Mouse (Mus musculus) B cell, adult 2 months (primary cell): ENCODE data around the gene Paxbp1.
A peak's percentile ranks its signal among the peaks of the same experiment; 100 is the strongest.

ENCODE experiments used
- DNase-seq, 2 experiments: peaks; one replicate each; pipeline ENCODE4 v3.0.0; 2022

Paxbp1 gene

DNA sequence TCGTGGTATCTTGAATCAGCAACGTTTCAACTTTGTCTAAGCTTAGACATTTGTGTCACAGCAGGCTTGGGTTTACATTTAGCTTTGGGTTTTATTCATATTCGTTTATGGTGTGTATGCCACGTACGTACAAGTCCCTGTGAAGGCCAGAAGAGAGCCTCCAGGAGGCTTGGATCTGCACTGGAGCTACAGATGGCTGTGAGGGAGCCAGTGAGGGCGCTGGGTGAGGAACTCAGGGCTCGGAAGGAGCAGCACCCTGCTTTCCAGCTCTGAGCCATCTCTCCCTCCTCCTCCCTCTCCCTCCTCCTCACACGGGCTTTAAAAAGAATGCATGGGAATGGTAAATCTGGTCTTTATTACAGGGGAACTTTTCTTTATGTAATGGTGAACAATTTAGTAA is 9.3 kb upstream of the Paxbp1 start:
- DNase-seq, result no peak

DNA sequence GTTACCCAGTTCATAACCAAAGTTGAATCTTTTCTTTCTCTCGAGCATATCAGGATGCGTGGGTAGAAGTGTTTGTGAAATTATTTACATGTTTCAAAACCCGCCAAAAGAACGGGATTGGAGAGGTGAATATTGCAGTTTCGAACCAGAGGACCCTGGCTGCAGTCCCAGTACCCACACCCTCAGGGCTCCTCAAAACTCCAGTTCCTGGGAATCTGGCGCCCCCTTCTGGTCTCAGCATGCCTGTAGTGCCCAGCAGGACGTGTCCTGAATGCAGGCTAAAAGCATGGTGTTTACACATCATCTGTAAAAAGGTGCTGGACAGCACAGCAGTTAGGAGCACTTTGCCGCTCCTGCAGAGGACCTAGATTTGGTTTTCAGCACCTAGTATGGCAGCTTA is 1.2 kb upstream of the Paxbp1 start:
- DNase-seq, result peak; percentile 74

DNA sequence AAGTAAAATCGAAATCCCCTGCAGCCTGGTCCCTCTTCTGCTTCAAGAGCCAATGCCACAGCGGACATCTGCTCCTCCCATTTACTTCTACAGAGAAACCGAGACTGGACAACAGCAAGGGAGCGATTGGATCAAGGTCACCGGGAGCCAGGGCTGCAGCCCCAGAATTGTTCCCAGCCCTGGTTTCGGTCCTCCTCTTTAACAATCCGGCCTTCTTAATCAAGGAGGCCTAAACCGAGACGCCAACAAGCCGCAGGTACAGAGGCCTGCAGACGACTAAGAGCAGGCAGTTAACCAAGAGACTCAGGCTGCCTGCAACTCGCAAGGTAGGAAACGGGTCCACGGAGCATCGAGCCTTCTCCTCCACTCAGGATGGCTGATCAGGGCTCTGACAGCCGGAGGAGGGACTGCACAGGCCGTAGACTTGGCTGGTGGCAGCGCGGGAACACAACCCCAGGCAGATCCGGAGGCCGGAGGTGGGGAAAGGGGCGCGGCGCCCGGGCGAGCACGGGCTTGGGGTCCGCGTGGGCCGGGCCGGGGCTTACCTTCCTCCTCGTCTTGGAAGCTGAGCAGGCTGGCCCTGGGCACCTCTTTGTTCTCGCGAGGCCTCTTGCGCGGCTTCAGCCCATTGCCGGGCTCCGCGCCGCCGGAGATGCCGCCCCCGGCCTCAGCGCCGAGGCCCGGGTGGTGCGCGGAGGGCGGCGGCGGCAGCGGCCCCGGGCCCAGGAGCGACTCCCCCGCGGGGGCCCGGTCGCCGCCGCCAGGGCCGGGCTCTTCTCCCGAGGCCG is 688 bp downstream of the Paxbp1 start:
- DNase-seq, result peak; percentile 70 to 73

DNA sequence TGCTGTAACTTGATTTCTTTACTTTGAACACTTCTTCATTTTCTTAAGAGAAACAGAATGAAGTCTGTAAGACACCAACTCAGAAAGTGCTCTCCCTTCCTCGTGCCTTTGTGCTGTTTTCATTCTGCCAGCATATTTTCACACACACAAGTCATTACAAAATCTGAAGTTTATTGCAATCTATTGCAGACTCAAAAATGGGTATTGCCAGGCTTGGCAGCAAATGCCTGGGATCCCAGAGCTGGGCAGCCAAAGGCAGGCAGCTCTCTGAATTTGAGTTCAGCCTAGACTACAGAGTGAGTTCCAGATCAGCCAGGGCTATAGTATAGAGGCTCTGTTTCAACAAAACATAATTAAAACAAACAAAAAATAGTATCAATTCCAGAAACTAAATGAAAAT is 1.7 kb downstream of the Paxbp1 start:
- DNase-seq, result no peak

DNA sequence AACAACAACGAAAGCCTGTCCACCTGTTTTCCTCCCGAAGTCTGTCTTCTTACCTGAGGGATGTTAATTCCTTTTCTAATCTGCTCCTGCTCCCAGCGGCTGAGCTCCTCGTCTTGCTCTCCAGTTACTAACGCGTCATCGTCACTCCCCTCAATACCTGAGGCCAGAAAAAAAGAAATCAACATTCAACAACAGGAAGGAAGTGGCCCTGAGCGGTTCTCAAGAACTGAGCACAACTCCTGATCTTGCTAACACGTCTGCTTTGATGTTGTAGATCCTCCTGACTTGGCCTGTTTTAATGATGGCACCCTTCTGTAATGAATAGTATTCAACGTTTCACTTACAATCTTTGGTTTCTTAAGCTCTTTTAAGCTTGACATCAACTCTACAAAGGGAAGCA is 8.5 kb downstream of the Paxbp1 start:
- no peak for DNase-seq

DNA sequence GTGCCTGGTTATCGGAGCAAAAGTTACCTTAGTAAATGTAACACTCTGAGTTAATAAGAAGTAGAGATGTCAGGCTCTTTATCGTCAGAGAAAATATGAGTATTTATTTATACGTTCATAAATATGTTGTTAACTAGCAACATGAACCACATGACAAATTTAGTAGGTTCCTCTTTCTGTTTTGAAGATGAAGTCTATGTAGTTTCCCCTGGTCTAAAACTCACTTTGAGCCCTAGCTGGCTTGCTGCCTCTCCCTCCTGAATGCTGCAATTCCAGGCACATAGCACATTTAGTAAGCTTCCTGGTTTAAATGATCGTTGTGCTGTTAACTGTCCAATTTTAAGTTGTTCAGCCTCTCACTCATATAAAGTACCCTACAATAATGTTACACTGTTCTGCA is 13.6 kb downstream of the Paxbp1 start:
- DNase-seq, result no peak

DNA sequence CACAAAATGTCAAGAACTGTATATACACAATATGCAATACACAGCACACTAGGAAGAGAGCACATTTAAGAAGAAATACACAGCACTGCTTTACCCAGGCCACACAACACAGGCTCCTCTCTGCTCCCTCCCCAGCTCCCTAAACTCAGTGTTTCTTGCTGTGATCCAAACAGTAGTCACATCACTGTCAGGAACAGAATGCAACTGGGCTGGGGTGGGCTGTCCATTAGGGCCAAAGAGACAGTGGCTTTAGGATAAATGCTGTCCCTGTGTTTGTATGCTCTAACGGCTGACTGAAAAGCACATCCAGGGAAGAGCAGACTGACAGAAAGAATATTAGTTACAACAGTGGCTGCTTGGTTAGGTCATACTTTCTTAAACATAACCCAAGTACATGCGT is 14.4 kb downstream of the Paxbp1 start:
- DNase-seq, result no peak

DNA sequence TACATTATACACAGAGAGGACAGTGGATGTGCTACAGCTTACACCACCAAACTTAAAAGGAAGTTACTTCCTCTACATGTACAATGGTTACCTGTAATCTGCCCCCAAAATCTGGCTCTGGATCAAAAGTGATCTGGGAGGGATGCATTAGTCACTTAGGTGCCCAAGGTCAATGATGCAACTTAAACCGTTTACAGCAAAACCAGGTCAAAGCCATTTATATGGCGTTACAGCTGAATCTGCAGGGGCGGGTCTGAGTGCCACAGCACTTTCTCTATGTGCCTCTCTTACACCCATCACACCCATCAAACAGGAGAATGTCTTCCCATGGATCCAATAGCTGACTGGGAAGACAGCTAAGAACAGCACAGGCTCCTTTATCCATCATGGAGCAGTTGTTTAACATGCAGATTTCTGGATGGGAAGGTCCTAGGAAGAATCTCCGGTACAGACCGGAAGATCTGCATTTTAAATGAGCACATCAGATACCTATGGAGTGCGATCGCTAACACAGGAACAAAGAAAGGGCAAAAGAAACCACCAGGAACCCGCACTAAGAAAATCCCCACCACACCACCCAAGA is 15.1 kb downstream of the Paxbp1 start:
- DNase-seq, result no peak

DNA sequence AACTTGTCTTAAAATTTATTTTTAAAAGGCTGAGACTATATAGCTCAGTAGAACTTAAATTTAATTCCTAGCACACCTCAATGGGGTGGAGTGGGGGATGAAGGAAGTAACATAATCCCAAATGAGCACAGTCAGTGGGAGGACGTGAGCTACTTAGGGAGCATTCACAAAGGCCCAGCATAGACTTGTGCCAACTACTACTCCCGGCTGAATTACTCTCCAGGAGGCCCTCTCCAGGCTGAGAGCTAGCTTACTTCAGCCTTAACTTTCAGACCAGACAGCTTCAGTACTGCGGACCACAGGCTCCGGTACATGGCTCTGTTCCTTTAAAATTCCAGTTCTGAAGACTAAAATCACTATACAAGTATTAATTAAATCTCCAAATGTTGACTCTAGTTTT is 18.1 kb downstream of the Paxbp1 start:
- DNase-seq, result no peak

DNA sequence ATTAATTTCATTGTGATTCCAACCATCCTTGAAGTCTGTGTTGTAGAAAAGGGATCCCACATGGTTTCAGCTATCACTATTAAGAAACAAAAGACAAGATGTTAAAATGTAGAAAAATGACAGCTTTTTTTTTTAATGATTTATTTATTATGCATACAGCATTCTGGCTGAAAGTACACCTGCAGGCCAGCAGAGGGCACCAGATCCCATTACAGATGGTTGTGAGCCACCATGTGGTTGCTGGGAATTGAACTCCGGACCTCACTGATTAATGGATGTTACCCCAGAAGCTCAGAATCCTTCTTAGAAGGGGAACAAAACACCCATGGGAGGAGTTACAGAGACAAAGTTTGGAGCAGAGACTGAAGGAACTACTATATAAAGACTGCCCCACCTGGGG is 21.0 kb downstream of the Paxbp1 start:
- peak; percentile 64 to 65 for DNase-seq

DNA sequence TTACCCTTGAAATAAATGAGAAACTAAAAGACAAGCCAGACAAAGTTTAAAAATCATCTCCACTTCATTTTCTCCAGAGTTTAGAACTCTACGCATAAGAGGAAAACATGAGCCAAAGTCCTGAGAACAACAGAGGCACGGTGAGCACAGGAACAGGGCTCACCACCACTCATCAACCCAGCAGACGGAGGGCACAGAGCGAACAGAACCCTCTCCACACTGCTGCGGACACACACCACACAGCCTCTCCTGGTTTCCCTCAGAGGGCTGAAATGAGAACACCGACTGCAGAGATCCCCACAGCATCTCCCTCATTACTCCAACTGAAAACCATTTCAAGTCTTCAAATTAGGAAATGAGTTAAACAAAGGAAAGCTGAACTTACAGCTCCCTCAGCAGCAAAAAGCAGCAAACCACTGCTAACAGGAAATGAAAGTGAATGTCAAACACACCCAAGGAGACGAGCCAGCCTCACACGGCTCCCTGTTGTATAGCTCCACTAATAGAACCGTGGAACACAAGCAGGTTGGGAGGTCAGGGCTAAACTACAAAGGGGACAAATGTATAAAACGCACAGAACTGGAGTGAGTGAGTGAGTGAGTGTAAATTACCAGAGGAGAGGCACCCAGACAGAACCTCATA is 23.4 kb downstream of the Paxbp1 start:
- no peak for DNase-seq

DNA sequence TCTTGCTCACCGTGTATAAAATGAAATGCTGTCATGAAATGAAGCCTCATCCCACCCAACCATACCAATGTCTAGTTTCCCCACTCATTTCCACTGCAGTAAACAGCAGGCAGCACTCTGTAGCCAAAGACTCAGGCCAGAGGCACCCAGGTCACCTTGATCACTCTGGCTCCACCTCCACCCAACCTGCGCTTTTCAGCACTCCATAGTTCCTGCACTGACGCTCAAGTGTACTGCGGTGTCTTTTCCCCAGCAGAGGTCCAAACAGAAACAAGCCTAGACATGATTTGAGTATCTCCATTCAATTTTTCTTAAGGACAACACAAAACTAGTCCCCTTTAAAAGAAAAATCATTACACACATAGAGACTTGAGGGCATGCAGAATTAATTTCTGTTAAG is 24.9 kb downstream of the Paxbp1 start:
- DNase-seq, result no peak

DNA sequence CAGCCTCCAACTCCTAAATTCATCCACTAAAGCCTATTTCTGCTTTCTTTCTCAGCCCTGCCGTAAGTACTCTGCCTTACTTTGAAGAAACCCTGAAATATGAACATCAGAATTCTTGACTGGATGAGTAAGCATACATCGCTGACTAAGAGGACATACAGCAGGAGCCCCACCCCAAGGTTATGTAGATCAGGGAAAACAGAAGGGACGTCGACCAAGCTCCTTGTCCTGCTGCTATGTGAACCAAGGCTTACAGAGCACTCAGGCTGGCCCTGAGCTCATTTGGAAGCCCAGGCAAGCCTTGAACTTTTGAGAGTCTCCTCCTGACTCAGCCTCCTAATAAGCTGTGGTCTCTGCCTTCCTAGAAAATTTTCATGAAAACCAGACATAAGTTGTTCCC is 28.6 kb downstream of the Paxbp1 start:
- no peak for DNase-seq

DNA sequence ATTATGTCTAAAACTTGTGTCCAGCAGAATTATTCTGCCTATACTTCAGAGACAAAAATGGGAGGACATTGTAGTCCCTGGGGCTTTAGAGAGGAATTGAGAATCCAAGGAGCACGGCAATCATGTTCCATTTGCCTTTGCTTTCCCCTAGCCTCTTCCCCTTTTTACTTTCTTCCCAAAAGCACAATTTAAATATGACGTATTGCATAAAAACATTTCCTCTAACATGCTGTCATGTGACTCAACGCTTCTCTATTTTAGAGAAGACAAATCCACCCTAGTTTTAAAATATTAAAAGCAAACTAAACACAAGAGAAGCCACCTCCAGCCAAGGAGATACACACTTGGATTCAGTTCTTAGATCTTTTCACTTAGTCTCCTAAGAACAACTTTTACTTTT is 32.5 kb downstream of the Paxbp1 start:
- DNase-seq, result no peak

DNA sequence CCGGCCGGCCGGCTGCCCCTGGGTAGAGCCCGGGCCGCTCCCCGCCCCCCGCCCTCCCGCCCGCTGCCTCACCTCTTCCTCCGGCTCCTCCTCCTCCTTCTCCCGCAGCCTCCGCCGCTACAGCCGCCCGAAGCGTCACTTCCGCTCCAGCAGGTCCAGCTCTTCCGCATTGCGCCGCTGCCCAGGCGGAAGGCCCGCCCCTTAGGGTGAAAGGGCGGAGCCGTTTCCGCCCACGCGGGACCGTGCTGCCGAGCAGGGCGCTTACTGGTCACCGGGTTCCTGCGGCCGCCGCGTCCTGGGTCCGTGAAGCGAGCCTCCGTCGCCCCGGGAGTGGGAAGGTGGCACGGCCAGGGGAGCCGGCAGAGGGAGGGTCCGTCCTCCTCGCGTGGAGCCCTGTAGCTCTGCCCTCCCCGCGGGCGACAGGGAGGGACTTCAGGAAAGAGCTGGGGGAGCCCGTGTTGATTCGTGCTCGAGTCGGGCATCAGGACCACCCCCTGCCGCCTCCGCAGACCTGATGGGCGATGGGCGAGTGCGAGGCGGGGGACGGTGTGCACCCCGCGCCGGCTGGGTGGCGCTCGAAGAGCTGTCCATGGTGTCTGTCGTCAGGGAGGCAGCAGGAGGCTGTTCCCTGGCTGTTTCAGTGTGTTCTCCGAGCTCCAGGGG is 33.2 kb downstream of the Paxbp1 start, which contains the start of gene Synj1:
TSS of gene Synj1 (minus strand) at position 288 of the 663 bp plus-strand sequence.
- peak; percentile 92 to 95 for DNase-seq

DNA sequence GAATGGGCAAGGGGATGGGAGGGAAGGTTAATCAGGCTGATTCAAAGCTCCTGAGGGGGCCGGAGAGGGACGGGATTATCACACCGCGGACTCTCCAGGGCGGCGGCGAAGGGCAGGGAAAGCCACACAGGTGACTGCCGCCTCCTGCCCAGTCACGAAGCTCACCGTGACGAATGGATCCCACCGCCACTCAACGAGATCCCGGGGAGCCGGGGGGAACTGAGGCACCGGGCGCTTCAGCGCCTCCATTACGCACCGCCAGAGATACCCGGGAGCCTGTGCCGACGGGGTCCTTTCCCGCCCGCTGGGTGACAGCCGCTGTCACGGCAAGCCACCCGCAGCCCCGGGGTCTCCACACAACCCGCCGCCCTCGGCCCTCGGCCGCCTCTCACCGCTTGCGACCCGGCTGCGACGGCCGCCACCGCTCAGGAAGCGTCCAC is 33.7 kb downstream of the Paxbp1 start:
- no peak for DNase-seq

DNA sequence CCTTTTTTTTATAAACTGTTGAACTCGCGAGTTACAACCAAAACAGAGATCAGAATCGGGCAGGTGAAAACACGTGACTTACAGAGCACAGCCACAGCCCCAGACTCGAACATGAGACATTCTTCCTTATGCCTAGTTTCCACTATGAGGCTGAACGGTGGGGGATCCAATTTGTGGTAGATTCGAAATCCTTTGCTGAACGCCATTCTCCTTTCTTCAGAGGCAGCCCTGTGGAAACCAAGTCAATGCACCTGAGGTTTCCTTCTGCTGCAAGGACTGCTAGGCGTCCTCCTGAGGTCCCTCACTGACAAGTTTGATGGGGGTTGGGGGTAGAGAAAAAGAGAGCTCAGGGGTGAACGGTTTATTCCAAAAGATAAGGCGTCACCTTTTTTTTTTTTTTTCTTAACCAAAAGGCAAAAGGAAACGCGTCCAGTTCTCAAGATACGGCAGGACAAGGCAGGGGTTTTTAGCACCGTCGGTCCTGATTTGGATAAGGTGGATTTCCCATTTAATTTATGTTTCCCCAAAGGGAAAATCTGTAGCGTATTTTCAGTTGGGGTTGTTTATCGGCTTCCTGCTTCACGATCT is 34.3 kb downstream of the Paxbp1 start:
- peak; percentile 21 to 25 for DNase-seq

DNA sequence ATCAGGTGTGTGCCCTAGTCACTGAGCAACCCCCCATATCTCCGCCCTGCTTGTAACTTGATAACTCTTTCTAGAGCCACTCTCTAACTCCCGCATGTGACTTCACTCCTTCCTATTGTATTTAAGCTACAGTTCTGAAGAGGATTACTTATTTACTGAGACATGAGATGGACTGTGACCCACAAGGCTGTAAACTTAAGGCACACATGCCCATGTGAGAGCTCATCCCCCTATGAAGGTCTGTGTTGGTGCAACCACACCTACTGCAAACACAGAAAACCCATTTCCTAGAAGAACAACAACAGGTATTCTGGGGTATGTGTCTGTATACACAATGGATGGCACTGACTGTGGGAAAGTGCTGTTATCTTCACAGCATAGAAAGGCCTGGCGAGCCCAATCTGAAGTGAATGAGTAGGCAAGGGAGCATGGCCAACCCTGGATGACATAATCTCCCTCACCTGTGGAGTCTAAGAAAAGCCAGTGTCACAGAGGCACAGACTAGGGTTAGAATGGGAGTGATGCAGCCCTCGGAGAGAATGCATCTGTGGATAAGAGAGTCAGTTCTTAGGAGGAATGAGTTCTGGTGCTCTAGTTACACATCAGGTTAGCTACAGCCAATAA is 39.3 kb downstream of the Paxbp1 start:
- DNase-seq, result no peak

DNA sequence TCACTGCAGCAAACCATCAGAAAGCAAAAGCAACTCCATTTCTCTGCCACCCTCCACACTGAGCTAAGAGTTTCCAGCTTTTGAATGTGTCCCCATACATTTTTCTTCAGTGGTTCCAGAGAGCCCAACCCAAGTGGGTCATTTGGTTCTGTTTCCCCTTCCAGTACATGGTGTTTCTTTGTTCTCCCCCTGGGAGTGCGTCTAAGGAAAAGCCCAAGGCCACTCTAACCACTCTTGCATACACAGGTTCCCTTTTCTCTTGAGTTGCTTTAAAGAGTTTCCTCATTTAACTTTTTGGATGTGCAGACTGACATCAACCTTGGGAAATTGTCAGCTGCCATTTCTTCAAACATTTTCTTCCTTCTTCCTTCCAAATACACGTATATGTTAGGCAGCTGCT is 43.2 kb downstream of the Paxbp1 start:
- DNase-seq, result peak; percentile 21 to 31

DNA sequence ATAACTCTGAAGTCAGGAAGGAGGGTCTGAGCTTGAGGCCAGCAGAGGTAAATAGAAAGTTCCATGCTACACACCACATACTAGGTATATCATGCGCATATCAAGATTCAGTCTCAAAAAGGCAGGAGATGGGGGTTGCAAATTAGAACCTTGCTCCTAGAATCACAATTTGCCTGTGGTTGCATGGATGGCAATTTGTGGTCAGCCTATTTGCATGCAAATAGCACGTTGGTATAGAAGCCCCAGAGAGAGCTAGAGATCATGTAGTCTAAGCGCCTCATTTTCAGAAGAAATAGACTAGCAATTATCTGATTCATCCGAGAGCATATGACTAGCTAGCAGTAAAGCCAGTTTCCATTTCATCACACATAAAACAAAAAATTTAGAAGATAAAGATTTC is 44.5 kb downstream of the Paxbp1 start:
- peak; percentile 52 to 54 for DNase-seq

DNA sequence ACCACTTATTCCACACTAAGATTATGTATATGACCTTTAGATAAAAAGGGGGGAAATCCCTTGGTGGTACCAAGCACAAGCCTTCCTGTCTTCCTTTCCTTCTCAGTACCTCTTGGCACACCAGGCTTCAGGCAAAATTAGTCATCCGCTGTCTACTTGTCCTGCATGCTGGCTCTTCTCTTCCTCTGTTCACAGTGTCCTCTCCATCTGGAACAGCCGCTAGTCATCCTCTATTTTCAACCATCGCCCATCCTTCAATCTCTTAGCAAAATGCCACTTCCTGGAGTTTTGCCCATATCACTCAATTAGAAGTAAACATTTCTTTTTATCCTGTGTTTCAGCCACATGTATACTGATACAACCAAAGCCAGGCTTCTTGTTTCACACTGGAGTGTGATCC is 46.5 kb downstream of the Paxbp1 start:
- DNase-seq, result no peak

DNA sequence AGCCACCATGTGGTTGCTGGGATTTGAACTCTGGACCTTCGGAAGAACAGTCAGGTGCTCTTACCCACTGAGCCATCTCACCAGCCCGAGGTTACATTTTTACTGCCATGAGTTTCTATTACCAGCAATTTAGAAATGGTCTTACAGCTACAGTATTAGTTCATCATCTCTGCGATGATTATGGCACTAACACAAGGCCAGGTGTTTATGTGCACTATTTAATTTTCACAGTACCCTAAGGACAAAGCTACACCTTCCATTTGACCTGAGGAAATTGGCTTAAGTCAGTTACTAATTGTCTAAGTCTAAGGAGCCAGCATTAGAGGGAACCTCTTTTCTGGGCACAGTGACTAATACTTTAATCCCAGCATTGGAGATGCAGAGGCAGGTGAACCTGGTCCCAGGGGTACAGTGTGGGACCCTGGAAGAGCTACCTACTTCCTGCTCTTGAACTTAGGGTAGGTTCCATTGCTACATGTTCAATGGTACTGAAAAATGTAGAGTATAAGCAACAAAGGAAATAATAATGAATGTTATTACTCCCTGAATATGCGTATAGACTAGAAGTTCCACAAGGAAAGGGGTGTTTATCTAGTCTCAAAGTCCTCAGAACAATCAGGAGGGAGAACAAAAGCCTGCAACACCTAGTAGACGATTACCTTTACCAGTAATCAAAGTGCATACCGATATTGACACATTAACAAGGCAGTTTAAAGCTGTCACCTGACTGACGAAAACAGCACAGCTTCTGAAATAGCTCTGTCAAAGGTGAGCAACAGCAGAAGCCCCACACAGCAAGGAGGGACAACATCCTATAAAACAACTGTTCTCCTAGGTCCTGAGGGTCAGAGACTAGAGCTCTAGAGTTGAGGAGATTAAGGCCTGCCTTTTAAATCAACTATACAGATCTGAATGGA is 47.8 kb downstream of the Paxbp1 start:
- no peak for DNase-seq
